Mouse (Mus musculus): Measurements from ENCODE around the gene Mucl1. TPM values are rescaled to one million over a fixed set of nuclear protein-coding genes. Genes with fewer than 3 reads are reported as not detected.
"Not testable (repeated sequence)": the region's sequence is repeated elsewhere in the genome, so short reads cannot be mapped to it uniquely, and the experiment has no call there.

The Mucl1 gene
- total RNA-seq (2021): not detected

DNA sequence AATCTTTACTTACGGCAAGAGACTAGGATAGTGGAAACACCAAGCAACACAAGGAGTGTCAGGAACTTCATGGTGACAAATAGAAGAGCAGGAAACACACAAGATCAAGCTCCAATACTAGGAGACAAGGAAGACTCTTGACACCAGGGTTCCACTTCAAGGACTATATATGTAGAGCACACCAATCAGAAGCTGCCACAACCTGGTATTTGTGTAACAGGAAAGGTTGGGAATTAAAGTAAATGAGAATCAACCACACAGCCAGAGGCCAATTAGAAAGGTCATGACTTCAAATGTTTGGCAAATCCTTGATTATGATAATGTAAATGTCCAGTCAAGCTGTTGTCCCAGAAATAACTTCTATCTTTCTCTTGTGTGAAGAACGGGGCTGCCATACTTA lies at the start of gene Mucl1:
Gene Mucl1, minus strand, starts transcription at position 101 of the 400 bp plus-strand sequence.
- intact Hi-C loops (cut with DNase I): no loop called here
- DNase-seq (ENCODE audit: low spot score in 2 of 2): no peak

DNA sequence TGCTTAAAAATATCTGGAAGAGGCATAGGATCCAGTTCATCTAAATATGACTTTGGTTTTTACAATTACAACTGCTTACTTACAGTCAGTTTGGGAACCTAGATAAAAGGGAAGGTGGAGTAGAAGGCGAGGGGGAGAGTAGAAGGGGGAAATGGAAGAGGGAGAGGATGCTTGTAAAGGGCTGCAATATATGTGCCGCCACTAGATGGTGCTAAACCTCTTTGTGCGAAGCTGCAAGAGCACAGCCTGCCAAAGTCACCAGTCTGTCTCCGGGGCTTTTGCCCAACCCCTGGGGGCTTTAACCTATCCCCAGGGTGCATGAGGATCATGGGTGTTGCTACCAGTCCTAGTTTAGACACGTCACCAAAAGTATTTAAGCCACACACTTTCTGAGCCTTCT lies 11.6 kb upstream of the Mucl1 start:
- DNase-seq (ENCODE audit: low spot score in 2 of 2): peak; percentile 10 to 14
- intact Hi-C loops (cut with DNase I): not testable (repeated sequence)

DNA sequence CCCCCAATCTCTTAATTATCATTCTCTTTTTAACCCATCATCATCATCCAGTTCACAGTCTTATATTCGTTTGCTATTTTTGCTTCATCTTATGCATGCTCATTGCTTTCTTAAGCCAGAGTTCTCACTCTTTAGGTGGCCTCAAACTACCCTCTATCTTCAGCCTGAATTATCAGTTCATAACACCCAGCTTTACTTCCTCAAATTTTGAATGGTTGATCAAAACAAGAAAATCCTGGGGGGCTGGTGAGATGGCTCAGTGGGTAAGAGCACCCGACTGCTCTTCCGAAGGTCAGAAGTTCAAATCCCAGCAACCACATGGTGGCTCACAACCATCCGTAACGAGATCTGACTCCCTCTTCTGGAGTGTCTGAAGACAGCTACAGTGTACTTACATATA lies 38.4 kb downstream of the Mucl1 start:
- intact Hi-C loops (cut with DNase I); DNase-seq (ENCODE audit: low spot score in 2 of 2): not testable (repeated sequence)

Other genes starting within 250 kb of the Mucl1 start
- gene Ppp1r1a, start 217.5 kb downstream of the Mucl1 start, total RNA-seq (2021): 100 to 1,000 TPM; 155 to 157 TPM
- gene Glycam1, start 190.4 kb downstream of the Mucl1 start, total RNA-seq (2021): not detected
- gene Mucl2, start 143.8 kb upstream of the Mucl1 start, total RNA-seq (2021): not detected